Mouse (Mus musculus) liver, adult 2 months (tissue): ENCODE data around the gene Dclk1.

Experiments
- CTCF ChIP-seq: fragments of 200-500 bp; IDR thresholded peaks from 2 replicates; pipeline ENCODE4 v1.5.1; 2011; ENCODE audit warnings: low read depth, low read length, control low read depth
- POLR2A ChIP-seq: fragments of 200-500 bp; IDR thresholded peaks from 2 replicates; pipeline ENCODE4 v1.6.1; 2011; ENCODE audit warnings: low read length, control low read depth; ENCODE audit not compliant: insufficient read depth; ENCODE audit errors: extremely low read depth

DNA sequence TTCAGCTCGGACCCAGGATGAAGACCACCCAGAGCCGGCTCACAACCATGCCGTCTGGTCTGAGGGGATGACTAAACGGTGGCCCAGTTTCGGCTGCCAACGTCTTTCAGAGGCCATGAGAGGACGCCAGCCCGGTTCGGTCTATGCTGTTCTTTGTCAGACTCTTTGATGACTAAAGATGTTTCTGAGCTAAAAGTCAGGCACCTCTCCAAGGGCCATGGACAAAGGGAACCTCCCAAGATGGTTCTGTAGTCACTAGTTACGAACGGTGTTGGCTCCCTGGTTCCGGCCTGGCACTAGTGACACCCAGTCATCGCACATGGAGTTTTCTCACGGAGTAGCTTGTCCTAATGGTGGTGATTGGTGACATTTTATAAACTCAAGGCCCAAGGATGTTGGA lies 110.4 kb downstream of the Dclk1 start:
- no peak for TF ChIP-seq CTCF
- no peak for TF ChIP-seq POLR2A
